Mouse (Mus musculus) CH12.LX (cell line): ENCODE data around the gene Tssk2.

Experiments
- CHD2 ChIP-seq: IDR thresholded peaks from 2 replicates; pipeline ENCODE4 v1.6.1; 2011; ENCODE audit warnings: low read length, improper control_type of control experiment
- CTCF ChIP-seq, 2 experiments: IDR thresholded peaks in 1 of 2; conservative IDR thresholded peaks in 1 of 2; 2 replicates each; pipeline ENCODE4 v1.5.1; 2011 to 2012; ENCODE audit warnings: low read depth in 2 of 2, low read length in 2 of 2, improper control_type of control experiment in 1 of 2, inconsistent platforms in 1 of 2, mild to moderate bottlenecking in 1 of 2, moderate library complexity in 1 of 2
- JUND ChIP-seq: conservative IDR thresholded peaks from 2 replicates; pipeline ENCODE4 v1.6.1; 2011; ENCODE audit warnings: low read depth, low read length, improper control_type of control experiment
- MYC ChIP-seq: IDR thresholded peaks from 2 replicates; pipeline ENCODE4 v1.6.1; 2011; ENCODE audit warnings: low read depth, mild to moderate bottlenecking, improper control_type of control experiment, low read length
- NRF1 ChIP-seq: IDR thresholded peaks from 2 replicates; pipeline ENCODE4 v1.6.1; 2014; ENCODE audit warnings: low read depth, mild to moderate bottlenecking, inconsistent platforms, low read length, improper control_type of control experiment, moderate library complexity
- POLR2A ChIP-seq: IDR thresholded peaks from 2 replicates; pipeline ENCODE4 v1.6.1; 2011; ENCODE audit warnings: low read depth, mild to moderate bottlenecking, improper control_type of control experiment, low read length
- SIN3A ChIP-seq: IDR thresholded peaks from 2 replicates; pipeline ENCODE4 v1.6.1; 2012; ENCODE audit warnings: low read length, improper control_type of control experiment, inconsistent platforms
- USF1 ChIP-seq: IDR thresholded peaks from 2 replicates; pipeline ENCODE4 v1.6.1; 2014; ENCODE audit warnings: low read depth, mild to moderate bottlenecking, inconsistent platforms, low read length, improper control_type of control experiment
- ZC3H11A ChIP-seq: IDR thresholded peaks from 2 replicates; pipeline ENCODE4 v1.6.1; 2012; ENCODE audit warnings: low read depth, mild to moderate bottlenecking, inconsistent platforms, low read length, improper control_type of control experiment
- ZMIZ1 ChIP-seq: IDR thresholded peaks from 2 replicates; pipeline ENCODE4 v1.6.1; 2012; ENCODE audit warnings: low read depth, mild to moderate bottlenecking, inconsistent platforms, low read length, improper control_type of control experiment

DNA sequence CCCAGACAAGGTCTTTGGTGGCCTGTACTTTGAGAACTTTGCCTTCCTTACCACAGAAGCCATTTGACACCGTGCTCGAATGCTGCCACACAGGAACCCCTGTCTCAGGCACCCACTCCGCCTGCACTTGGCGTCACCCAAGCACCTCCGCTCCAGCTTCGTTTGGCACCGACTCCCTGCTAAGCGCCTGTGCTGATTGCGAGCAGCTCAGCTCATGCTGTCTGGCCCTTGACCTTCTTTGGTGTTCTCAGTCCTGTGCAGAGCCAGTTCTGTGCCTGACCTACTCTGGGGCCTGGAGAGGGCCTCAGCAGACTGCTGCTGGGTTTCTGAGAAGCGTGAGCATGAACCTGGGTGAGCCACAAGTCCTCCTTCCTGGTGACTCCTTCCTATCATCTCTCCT is 38.3 kb downstream of the Tssk2 start:
- TF ChIP-seq SIN3A (no peak), POLR2A (no peak), CTCF (conservative IDR thresholded peaks at IDR 0.05 in 1 of 2, IDR thresholded peaks at IDR 0.05 in 1 of 2; ENCODE audit: low read depth in 2 of 2, low read length in 2 of 2) (no peak), ZMIZ1 (no peak), CHD2 (no peak), MYC (no peak), USF1 (no peak), ZC3H11A (no peak), JUND (no peak), NRF1 (no peak)
